Mouse (Mus musculus) embryo, embryonic 10.5 days (tissue): ENCODE measurements around the gene Mrgpra2b.
"Not testable (repeated sequence)": the region's sequence is repeated elsewhere in the genome, so short reads cannot be mapped to it uniquely, and the experiment has no call there.

ENCODE experiments used
- DNase-seq: peaks from one replicate; pipeline ENCODE4 v3.0.0-alpha.2; 2015; ENCODE audit warnings: low spot score

Mrgpra2b gene

DNA sequence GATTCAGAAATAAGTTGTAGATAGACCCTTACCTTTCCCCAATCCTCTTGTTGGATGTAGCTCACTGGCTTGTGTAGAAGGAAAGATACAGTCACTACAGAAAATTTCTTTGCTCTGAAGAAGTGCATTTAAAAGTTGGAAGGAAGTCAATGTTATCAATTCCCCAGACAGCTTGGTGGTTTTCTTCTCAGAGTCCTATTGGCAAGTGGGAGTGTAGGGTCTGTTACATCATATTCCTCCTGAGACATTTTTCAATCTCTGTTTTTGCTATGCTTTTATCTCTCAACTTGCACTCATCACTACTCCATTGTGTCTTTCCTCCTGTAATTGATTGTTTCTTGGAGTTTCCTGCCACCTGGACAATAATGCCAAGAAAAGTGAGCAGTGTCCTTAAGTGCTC is at the start of gene Mrgpra2b:
Gene Mrgpra2b, minus strand, starts transcription at position 101 of the 400 bp plus-strand sequence.
- no peak for DNase-seq

DNA sequence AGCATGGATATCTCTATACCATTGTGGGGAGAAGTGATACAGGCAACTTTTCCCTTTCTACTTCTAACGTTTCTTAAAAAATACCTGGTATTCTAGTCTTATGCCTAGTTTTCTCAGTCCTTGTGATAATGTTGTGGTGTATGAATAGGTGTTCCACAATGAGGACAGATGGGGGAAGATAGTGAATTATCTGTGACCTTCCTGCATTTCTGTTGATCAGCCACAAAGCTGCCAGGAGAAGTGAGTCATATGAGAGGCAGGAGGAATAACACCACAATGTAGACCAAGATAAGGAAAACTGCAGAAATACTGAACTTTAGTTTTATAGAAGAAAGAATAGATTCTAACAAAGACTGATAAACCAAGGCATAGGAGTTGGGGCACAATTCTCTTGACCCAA is 12.3 kb downstream of the Mrgpra2b start:
- DNase-seq, result no peak

DNA sequence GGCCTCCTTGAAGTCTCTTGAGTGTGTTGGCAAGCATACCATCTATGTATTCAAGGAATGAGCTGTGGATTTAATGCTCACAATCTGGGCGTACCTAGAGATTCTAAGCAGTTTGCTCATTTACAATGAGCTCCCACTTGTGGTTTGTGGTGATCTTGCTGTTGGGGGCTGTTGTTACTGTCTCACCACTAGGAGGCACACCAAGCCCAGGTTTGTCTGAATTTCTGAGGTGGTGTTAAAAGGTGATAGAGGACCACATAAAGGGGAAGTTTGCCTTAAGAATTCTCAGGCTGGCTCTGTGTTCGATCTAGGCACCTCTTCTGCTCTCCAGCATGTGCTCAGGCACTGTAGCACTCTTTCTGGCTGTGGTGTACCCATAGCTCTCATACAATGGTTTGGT is 13.6 kb downstream of the Mrgpra2b start:
- DNase-seq, result no peak

- DNase-seq, result no peak
Observed at GRCm38 (mm10) chr7:47502953-47503352, 25.7 kb downstream of the Mrgpra2b start.

DNA sequence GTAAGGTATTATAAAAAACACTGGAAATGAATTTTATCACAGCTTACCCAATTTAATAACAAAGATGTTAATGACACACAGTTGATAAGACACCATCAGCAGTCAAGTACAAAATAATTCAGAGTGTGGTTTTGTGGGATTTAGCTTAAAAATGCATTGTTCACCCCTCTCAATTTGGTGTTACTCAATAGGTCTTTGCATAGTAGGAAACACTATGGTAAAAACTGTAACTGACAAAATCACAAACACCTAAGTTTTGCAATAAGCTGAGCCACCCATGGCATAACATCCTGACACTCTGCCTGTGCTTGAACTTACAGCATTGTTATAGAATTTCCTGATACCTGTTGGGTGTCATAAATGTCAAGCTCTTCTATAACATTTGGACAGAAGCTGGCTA is 37.4 kb downstream of the Mrgpra2b start:
- not testable (repeated sequence) for DNase-seq

DNA sequence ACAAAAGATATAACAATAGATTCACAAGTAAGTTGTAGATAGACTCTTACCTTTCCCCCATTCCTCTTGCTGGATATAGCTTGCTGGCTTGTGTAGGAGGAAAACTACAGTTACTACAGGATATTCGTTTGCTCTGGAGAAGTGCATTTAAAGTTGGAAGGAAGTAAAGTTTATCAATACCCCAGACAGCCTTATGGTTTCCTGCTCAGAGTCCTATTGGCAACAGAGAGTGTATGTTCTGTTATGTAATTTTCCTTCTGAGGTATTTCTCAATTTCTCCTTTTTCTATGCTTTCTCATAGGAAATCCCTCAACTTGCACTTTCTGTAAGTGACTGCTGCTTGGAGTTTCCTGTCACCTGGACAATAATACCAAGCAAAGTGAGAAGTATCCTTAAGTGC is 39.2 kb downstream of the Mrgpra2b start:
- DNase-seq, result not testable (repeated sequence)

- DNase-seq, result not testable (repeated sequence)
Observed at GRCm38 (mm10) chr7:47483181-47483580, 45.5 kb downstream of the Mrgpra2b start.

DNA sequence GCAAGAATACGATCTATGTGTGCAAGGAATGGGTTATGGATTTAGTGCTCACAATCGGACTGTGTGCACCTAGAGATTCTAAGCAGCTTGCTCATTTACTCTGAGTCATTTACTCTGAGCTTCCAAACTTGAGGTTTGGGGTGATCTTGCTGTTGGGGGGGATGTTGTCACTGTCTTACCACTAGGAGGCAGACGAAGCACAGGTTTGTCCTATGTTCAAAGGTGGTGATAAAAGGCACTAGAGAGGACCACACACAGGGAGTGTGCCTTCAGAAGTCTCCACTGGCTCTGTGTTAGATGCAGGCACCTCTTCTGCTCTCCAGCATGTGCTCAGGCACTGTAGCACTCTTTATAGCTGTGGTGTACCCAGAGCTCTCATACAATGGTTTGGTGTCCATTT is 54.8 kb downstream of the Mrgpra2b start:
- not testable (repeated sequence) for DNase-seq

GRCm38 (mm10) chr7:47465278-47465981 is 63.2 kb downstream of the Mrgpra2b start:
- DNase-seq, result not testable (repeated sequence)

DNA sequence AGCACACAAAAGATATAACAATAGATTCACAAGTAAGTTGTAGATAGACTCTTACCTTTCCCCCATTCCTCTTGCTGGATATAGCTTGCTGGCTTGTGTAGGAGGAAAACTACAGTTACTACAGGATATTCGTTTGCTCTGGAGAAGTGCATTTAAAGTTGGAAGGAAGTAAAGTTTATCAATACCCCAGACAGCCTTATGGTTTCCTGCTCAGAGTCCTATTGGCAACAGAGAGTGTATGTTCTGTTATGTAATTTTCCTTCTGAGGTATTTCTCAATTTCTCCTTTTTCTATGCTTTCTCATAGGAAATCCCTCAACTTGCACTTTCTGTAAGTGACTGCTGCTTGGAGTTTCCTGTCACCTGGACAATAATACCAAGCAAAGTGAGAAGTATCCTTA is 76.6 kb downstream of the Mrgpra2b start, which contains the start of gene Mrgpra2a:
Gene Mrgpra2a, minus strand, starts transcription at position 125 of the 400 bp plus-strand sequence.
- not testable (repeated sequence) for DNase-seq

DNA sequence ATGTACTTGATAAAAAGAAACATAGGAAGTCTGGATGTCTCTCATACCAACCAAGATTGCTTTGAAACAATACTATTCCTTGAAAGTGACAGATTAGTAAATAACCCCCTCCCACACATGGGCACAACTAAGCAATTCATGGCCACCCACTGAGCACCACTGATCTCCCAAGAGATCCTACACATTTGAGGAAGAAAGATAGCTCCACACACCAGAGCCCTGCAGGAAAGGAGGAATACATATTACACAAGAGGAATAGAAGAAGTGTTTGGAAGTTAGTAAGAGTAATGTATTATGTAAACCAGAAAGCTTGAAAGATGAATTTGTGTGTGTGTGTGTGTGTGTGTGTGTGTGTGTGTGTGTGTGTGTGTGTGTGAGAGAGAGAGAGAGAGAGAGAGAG is 82.9 kb downstream of the Mrgpra2b start:
- not testable (repeated sequence) for DNase-seq

GRCm38 (mm10) chr7:47436463-47436862 is 92.2 kb downstream of the Mrgpra2b start:
- DNase-seq, result not testable (repeated sequence)

- DNase-seq, result not testable (repeated sequence)
Observed at GRCm38 (mm10) chr7:47427815-47428508, 100.7 kb downstream of the Mrgpra2b start.
